Mouse (Mus musculus) heart, adult 2 months (tissue): ENCODE measurements around the gene Ehd4.

Experiments used
- CTCF ChIP-seq: fragments of 200-600 bp; IDR thresholded peaks from 2 replicates; pipeline ENCODE4 v1.8.1; 2022; ENCODE audit warnings: antibody characterized with exemption, mild to moderate bottlenecking, moderate library complexity
- EP300 ChIP-seq: fragments of 200-500 bp; IDR thresholded peaks from 2 replicates; pipeline ENCODE4 v1.6.1; 2011; ENCODE audit warnings: low read depth, low read length, control low read depth; ENCODE audit not compliant: insufficient read depth
- POLR2A ChIP-seq: fragments of 200-500 bp; IDR thresholded peaks from 2 replicates; pipeline ENCODE4 v1.6.1; 2011; ENCODE audit warnings: mild to moderate bottlenecking, low read depth, low read length, control low read depth; ENCODE audit not compliant: insufficient read depth

GRCm38 (mm10) chr2:120157606-120158005 lies 3.2 kb upstream of the Ehd4 start:
- peak; percentile 50 for TF ChIP-seq CTCF
- TF ChIP-seq EP300: no peak
- no peak for TF ChIP-seq POLR2A
